Mouse (Mus musculus) embryonic facial prominence, embryonic 14.5 days (tissue): ENCODE data around the gene Foxs1. TPM values are rescaled to one million over a fixed set of nuclear protein-coding genes. Genes with fewer than 3 reads are reported as not detected.

Source experiments
- ATAC-seq: fragments of 200-750 bp; cut with Nextera tagmentation; 2 replicates; pipeline ENCODE4 v1.8.0; 2017; ENCODE audit warnings: low read depth, moderate number of reproducible peaks, moderate TSS enrichment
- DNase-seq: peaks from one replicate; pipeline ENCODE4 v3.0.0-alpha.2; 2015; ENCODE audit warnings: low spot score
- H3K27ac ChIP-seq: fragments of 300-500 bp; sonication (generic); replicated peaks from 2 replicates; pipeline ENCODE4 v1.5.1; 2014; ENCODE audit warnings: low read depth, mild to moderate bottlenecking, low read length, moderate library complexity
- H3K27me3 ChIP-seq: fragments of 300-500 bp; sonication (generic); replicated peaks from 2 replicates; pipeline ENCODE4 v1.6.1; 2014; ENCODE audit warnings: low read length; ENCODE audit not compliant: control insufficient read depth, insufficient read depth
- H3K36me3 ChIP-seq: fragments of 300-500 bp; sonication (generic); 2 replicates; pipeline ENCODE4 v1.6.1; 2014; ENCODE audit warnings: low read length, mixed read lengths; ENCODE audit not compliant: control insufficient read depth, insufficient read depth
- H3K4me1 ChIP-seq: fragments of 300-500 bp; sonication (generic); 2 replicates; pipeline ENCODE4 v1.6.1; 2014; ENCODE audit warnings: antibody characterized with exemption, low read length; ENCODE audit not compliant: control insufficient read depth, insufficient read depth
- H3K4me2 ChIP-seq: fragments of 300-500 bp; sonication (generic); 2 replicates; pipeline ENCODE4 v1.6.1; 2014; ENCODE audit warnings: low read depth, mild to moderate bottlenecking, low read length, moderate library complexity, mixed read lengths
- H3K4me3 ChIP-seq: fragments of 300-500 bp; sonication (generic); 2 replicates; pipeline ENCODE4 v1.5.1; 2014; ENCODE audit warnings: low read depth, mild to moderate bottlenecking, low read length
- H3K9ac ChIP-seq: fragments of 300-500 bp; sonication (generic); 2 replicates; pipeline ENCODE4 v1.6.1; 2014; ENCODE audit warnings: low read depth, mild to moderate bottlenecking, low read length, moderate library complexity, mixed read lengths
- H3K9me3 ChIP-seq: fragments of 300-500 bp; sonication (generic); 2 replicates; pipeline ENCODE4 v1.6.1; 2016; ENCODE audit warnings: low read length; ENCODE audit not compliant: control insufficient read depth
- WGBS: fragments of 180-500 bp; shearing (Covaris S2); extraction: QIAGEN DNeasy Blood & Tissue Kit; methylation state at CpG from one replicate; pipeline ENCODE4 v1.1.7; 2014; 5-methylcytosine and 5-hydroxymethylcytosine counted together
- polyA plus RNA-seq: library from polyadenylated mRNA; unstranded; fragments of >200 nt; fragmentation: Nextera tagmentation; extraction: Ambion mirVana; gene quantifications from 2 replicates; pipeline ENCODE4 v1.2.1, GENCODE M21; 2014

Gene Foxs1
- polyA plus RNA-seq, 1 experiment from 2014 or later, result 4.3 TPM

DNA sequence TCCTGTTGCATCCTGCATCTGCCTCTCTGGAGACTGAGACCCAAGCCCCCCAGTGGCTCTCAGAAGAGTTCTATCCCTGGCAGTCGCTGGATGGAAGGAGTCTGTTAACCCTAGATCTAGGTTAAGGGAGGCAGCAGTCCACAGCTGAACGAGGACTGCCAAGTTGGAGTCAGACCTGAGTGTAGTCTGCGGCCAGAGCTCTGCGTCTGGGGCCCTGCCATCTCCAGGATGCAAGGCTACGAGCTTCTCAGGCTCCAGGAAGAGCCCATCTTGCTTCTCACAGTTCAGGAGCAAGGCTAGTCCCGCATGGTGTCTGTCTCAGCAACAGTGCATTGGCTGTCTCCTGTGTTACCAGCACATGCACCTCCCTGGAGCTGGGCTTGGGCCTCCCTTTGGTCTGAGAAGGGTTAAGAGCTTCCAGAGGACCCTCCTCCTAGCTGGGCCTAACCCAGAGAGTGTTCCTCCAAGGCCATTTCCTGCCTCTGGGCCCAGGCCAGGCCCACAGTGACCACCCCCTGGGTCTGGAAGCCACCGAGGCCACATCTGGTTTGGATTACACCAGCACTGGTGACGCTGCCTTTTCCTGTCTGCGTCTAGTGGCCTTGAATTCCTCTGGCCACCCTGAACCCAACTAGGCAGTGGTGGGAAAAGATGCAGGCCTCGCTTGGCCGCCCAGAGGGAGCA is 7.7 kb downstream of the Foxs1 start:
- WGBS, result 29% methylated on average over 9 of the region's 11 CpGs
- DNase-seq (peak; percentile 72), ATAC-seq (peak; percentile 65)
- Histone ChIP-seq H3K36me3 (no peaks in the 10 kb centered on the region), H3K27ac (peak overlapping the region; percentile 55), H3K4me2 (no peak overlapping the region), H3K9ac (peak overlapping the region; percentile 40; the same call in 1 of the 2 replicates), H3K27me3 (no peaks in the 10 kb centered on the region), H3K9me3 (no peaks in the 10 kb centered on the region), H3K4me1 (peaks cover 15% of the 10 kb centered on the region), H3K4me3 (no peak overlapping the region)

DNA sequence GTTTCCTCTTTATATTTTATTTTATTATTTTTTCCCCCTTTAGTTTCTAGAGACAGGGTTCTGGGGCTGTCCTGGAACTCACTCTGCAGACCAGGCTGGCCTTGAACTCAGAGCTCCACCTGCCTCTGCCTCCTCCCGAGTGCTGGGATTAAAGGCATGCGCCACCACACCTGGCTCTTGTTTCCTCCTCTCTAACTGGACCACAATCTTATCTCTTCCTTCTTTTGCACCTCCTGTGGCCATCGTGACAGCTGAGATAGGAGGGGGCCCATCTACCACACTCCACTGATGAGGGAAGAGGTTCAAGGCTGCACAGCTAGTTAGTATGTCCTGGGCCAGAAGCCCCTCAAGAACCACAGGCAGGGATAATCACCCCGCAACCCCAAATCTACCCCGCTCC is 8.5 kb downstream of the Foxs1 start:
- no peak for ATAC-seq
- H3K27ac ChIP-seq, result no peak overlapping the region
- H3K9me3 ChIP-seq, result no peaks in the 10 kb centered on the region
- H3K4me1 ChIP-seq, result peaks cover 12% of the 10 kb centered on the region
- DNase-seq, result no peak
- H3K4me2 ChIP-seq, result no peak overlapping the region
- 76% methylated on average over 5 of the region's 5 CpGs for WGBS
- no peaks in the 10 kb centered on the region for H3K36me3 ChIP-seq
- H3K4me3 ChIP-seq, result no peak overlapping the region
- H3K9ac ChIP-seq, result no peak overlapping the region
- H3K27me3 ChIP-seq, result no peaks in the 10 kb centered on the region

DNA sequence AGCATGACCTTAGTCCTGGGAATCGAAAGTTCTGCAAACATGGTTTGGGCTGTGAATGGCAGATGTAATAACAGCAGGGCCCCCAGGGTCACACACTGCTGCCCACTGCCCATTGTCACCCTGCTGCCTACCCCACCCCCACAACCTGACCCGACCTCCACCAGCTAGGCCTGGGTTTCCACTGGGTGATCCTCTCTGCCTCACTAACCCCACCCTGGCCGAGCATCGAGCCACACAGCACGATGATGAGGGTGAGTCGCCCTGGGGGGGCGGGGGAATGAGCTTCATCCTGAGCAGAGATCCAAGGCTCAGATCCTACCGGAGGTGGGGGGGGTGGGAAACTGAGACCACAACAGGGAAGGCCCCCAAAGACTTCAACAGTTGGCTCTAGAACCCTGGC is 8.9 kb downstream of the Foxs1 start:
- no peak overlapping the region for H3K4me3 ChIP-seq
- no peaks in the 10 kb centered on the region for H3K36me3 ChIP-seq
- DNase-seq, result no peak
- ATAC-seq, result no peak
- WGBS, result 50% methylated on average over 8 of the region's 8 CpGs
- H3K9ac ChIP-seq, result no peak overlapping the region
- H3K27ac ChIP-seq, result no peak overlapping the region
- H3K4me2 ChIP-seq, result no peak overlapping the region
- H3K9me3 ChIP-seq, result no peaks in the 10 kb centered on the region
- H3K4me1 ChIP-seq, result peaks cover 12% of the 10 kb centered on the region
- no peaks in the 10 kb centered on the region for H3K27me3 ChIP-seq

DNA sequence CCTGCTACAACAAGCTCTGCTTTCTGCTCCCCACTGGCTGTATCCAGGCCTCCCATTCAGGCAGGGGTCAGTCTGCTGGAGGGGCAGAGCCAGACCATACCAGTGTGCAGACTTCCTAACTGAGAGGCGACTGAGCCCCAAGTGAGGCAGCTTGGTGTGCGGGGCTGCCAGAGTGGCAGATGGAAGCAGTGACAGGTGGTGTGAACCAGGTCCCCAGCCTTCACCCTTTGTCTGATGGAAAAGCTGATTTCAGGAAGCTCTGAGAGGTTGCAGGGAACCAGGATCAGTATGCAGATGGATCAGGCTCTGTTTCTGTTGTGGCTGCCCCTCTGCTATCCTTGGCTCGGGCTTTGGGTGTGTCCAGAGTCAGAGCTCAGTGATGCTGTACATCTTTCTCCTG is 9.4 kb downstream of the Foxs1 start:
- DNase-seq (no peak), ATAC-seq (no peak)
- no peaks in the 10 kb centered on the region for H3K27me3 ChIP-seq
- H3K4me1 ChIP-seq, result peaks cover 12% of the 10 kb centered on the region
- H3K9ac ChIP-seq, result no peak overlapping the region
- H3K36me3 ChIP-seq, result no peaks in the 10 kb centered on the region
- H3K4me3 ChIP-seq, result no peak overlapping the region
- 77% methylated on average over 3 of the region's 3 CpGs for WGBS
- no peaks in the 10 kb centered on the region for H3K9me3 ChIP-seq
- H3K4me2 ChIP-seq, result no peak overlapping the region
- no peak overlapping the region for H3K27ac ChIP-seq

DNA sequence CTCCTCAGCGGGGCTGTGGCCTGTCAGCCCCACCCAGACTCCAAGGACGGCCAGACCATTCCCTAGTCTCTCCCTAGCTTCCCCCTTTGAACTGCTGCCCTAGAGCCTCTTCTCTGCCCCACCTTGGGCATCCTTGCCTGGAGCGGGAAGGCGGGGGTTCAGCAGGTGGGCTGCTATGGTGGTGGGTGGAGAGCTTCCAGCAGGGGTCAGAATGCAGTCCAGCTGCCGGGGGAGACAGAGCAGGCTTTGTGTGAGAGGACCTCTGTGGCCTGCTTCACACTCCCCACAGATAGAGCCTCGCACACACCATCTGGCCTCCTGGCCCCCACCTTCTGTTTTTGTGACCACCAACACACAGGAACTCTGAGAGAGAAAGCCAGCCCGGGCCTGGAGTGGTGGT is 10.6 kb downstream of the Foxs1 start:
- peaks cover 8% of the 10 kb centered on the region for H3K4me1 ChIP-seq
- no peaks in the 10 kb centered on the region for H3K9me3 ChIP-seq
- no peaks in the 10 kb centered on the region for H3K36me3 ChIP-seq
- 13% methylated on average over 5 of the region's 7 CpGs for WGBS
- H3K9ac ChIP-seq, result no peak overlapping the region
- no peaks in the 10 kb centered on the region for H3K27me3 ChIP-seq
- H3K27ac ChIP-seq, result no peak overlapping the region
- DNase-seq (no peak), ATAC-seq (no peak)
- H3K4me2 ChIP-seq, result no peak overlapping the region
- no peak overlapping the region for H3K4me3 ChIP-seq

DNA sequence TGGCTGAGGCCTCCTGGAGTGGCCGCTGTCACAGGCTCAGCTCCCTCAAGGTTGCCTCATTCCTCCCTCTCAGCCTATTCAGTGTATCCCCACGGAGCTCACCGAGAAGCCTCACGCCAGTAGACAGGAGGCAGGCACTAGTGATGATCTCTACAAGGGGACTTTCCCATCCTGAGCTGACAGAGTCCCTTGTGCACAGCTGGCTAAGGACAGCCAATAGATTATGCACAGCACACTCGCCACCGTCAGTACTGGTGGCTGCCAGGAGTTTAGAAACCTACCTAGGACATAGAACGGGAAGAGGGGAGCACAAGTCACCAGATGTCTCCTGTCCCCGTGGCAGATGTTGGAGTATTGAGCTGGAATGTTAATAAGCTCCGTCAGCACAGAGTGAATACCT is 15.3 kb downstream of the Foxs1 start:
- Histone ChIP-seq H3K4me1 (no peaks in the 10 kb centered on the region), H3K36me3 (no peaks in the 10 kb centered on the region), H3K4me3 (no peak overlapping the region), H3K9ac (no peak overlapping the region), H3K4me2 (no peak overlapping the region), H3K9me3 (no peaks in the 10 kb centered on the region), H3K27ac (no peak overlapping the region), H3K27me3 (peaks cover 13% of the 10 kb centered on the region)
- ATAC-seq, result no peak
- DNase-seq, result no peak
- WGBS, result 49% methylated on average over 9 of the region's 9 CpGs

DNA sequence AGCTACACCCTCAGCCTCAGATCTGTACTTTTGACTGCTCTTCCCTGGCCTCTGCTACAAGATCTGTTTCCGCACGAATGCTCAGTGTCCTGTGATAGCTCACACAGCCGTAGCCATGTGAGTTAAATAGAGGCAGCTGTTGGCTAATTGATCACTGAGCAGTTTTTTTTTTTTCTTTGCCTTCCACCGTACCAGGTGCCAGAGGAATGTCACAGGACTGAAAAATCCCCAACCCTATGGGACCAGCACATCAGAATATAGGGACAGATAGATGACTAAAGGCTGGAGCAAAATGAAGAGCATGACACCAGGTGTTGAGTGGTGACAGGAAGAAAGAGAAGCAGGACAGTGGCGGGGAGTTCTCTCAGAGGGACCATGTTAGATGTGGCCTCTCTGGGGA is 16.9 kb downstream of the Foxs1 start:
- Histone ChIP-seq H3K27ac (no peak overlapping the region), H3K4me2 (no peak overlapping the region), H3K9me3 (no peaks in the 10 kb centered on the region), H3K27me3 (peaks cover 25% of the 10 kb centered on the region), H3K4me1 (no peaks in the 10 kb centered on the region), H3K9ac (no peak overlapping the region), H3K36me3 (no peaks in the 10 kb centered on the region), H3K4me3 (no peak overlapping the region)
- WGBS, result 29% methylated on average over 5 of the region's 5 CpGs
- DNase-seq, result no peak
- no peak for ATAC-seq

DNA sequence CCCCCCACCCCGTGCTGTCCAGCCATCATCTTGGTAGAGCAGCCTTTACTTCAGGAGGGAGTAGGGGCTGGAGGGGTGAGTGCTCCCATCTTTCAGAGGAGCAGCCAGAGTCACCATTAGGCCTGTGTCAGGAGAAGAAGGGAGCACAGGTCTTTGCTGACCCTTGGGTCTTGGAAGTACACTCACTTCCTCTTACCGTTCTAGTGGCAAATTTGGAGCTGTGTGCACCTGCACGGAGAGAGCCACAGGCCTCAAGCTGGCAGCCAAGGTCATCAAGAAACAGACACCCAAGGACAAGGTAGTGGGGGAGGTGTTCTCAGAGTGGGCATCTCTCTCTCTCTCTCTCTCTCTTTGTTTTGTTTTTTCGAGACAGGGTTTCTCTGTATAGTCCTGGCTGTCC is 17.6 kb downstream of the Foxs1 start:
- no peak overlapping the region for H3K27ac ChIP-seq
- no peaks in the 10 kb centered on the region for H3K4me1 ChIP-seq
- no peak overlapping the region for H3K4me3 ChIP-seq
- H3K4me2 ChIP-seq, result no peak overlapping the region
- WGBS, result 69% methylated on average over 4 of the region's 4 CpGs
- peaks cover 29% of the 10 kb centered on the region for H3K27me3 ChIP-seq
- no peak for DNase-seq
- H3K9ac ChIP-seq, result no peak overlapping the region
- ATAC-seq, result no peak
- H3K9me3 ChIP-seq, result no peaks in the 10 kb centered on the region
- no peaks in the 10 kb centered on the region for H3K36me3 ChIP-seq
